Mouse (Mus musculus) 3T3-L1 (cell line): ENCODE measurements around the gene Fanca.
"Not testable (repeated sequence)": the region's sequence is repeated elsewhere in the genome, so short reads cannot be mapped to it uniquely, and the experiment has no call there.

ENCODE experiments used
- DNase-seq: peaks from one replicate; pipeline ENCODE4 v3.0.0-alpha.2; 2015; ENCODE audit warnings: low read depth, low spot score

The Fanca gene

GRCm38 (mm10) chr8:123271901-123272300 lies 46.5 kb downstream of the Fanca start:
- no peak for DNase-seq

DNA sequence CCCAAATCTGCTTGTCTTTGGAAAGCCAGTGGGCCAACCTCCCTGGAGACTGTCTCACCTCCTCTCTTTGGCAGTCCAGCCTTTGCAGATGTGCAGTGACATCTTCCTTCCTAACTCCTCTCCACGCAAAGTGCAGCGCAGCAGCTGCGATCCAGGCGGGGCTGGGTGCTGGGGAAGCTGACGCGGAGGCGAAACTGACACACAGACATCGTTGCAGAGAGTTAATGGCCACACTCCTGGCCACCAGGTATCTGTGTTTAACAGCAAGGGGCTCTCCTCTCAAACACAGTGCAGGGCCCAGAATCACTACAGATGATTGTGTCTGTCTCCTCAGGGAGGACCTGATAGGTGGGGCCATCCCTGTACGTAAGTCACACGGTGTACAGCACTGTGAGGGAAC lies 47.2 kb downstream of the Fanca start:
- no peak for DNase-seq

- DNase-seq = no peak
These were observed 50.3 kb downstream of the Fanca start for GRCm38 (mm10) chr8:123267926-123268656.

GRCm38 (mm10) chr8:123257593-123257992 lies 60.8 kb downstream of the Fanca start:
- DNase-seq = not testable (repeated sequence)

GRCm38 (mm10) chr8:123257114-123257513 lies 61.3 kb downstream of the Fanca start:
- DNase-seq = no peak

GRCm38 (mm10) chr8:123255170-123255569 lies 63.2 kb downstream of the Fanca start:
- peak; percentile 52 for DNase-seq

DNA sequence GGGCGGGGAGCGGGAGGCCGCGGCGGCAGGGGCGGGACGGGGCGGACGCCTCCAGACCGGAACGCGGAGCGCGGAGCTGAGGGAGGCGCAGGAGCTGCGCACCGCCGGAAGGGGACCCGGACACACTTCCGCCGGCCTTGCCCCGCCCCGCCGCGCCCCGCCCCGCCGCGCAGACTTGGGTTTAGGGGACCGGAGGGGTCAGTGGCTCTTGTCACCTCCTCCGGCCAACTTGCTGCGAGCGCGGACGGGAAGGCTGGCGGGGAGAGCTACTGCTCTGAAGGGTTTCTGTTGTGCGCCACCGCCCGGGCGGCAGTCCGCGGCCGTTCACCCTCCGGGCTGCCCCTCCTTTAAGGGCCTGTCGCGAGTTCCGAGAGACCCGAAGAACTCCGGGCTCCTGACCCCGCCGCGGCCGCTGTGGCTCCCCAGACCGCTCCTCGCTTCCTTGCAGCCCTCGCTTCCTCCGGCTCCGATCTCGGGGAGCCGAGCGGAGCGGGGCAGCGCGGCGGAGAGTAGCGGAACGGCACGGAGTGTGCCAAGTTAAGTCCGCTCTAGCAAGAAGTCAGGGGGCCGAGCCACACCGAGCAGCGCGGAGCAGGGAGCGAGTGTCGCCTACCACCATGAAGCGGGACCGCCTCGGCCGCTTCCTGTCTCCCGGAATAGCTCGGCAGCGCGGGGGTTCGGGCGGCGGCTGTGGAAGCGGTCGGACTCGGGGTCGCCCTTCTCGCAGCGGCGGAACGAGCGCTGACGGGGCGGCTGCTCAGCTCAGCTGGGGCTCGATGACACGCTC lies 64.1 kb downstream of the Fanca start, which contains the start of the genes Zfp276 and Vps9d1:
Gene Zfp276 (plus strand): TSS at position 97 of the 787 bp plus-strand sequence.
Gene Vps9d1 (minus strand): TSS at position 250 of the 787 bp plus-strand sequence.
- DNase-seq = peak; percentile 64

- DNase-seq = peak; percentile 19
These were observed 64.8 kb downstream of the Fanca start for GRCm38 (mm10) chr8:123253451-123254098.

- DNase-seq = peak; percentile 49
These were observed 65.5 kb downstream of the Fanca start for GRCm38 (mm10) chr8:123252925-123253324.

DNA sequence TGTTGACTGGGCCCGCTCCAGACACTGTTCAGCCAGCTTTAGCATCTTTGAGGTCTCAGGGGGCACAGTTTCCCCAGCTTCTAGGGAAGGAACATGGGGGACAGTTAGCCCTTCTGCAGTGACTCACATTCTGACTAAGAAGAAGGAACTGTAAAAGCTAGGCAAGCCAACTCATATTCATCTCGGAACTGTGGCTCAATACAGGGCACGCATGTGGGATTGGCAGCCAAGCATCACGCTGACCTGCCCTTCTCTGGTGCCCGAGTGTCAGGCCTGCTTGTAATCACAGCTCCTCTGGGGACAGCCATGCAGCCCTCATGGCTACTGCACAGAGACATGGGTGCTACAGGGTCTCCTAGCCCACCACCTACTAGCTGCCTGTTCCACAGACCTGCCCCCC lies 67.4 kb downstream of the Fanca start:
- DNase-seq = no peak

DNA sequence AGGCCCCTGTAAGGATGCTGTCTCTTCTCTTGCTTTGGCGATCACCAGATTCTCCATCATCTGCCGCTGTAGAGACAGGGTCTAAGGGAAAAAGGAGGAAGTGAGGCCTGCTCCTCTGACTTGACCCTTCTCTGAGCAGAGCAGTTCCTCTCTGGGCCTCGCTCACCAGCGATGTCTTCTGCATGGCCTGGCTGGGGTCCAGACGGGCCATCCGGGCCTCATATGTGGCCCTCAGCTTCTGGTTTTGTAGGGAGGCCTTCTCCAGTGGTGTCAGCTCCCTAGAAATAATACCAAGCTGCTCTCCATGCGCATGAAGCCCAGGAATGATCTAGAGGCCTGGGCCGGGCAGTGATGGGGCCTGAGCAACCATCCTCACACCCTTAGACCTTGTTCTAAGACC lies 69.8 kb downstream of the Fanca start:
- DNase-seq = no peak

DNA sequence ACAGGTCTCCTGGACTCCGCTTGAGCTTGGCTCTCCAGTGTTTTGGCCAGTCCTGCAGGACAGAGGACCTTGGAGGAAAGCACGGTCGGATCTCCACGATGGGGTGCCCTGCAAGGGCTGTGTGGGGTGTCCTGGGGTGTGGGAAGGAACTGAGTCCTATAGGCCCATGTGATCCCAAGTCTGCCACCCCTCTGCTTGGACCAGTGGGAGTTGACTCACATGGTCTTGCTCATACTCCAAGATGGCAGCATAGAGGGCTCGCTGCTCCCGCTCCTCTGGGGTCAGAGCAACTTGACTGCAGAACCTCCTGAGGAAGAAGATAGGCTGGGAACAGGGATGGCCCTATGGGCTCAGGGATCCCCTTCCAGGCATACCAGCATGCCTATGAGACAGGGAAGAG lies 70.6 kb downstream of the Fanca start:
- DNase-seq = no peak

DNA sequence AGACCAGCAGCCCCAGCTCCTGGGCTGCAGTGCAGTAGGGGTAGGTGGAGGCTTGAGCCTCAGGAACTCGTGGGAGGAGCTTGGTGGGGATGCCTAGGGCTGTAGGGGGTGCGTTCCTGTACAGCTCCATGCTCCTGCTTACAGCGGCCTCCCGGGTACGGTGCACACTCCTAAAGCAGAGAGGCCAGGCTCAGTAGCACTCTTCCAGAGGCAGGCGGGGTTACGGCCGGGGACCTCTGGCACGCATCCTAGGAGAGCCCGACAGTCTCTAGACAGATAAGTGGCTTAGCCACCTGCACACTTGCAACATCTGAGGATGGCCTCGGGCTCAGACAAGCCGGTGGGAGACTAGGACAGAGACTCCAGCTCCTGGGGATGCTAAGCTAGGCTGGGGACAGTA lies 72.8 kb downstream of the Fanca start:
- no peak for DNase-seq

- DNase-seq = no peak
These were observed 74.0 kb downstream of the Fanca start for GRCm38 (mm10) chr8:123244382-123244781.

DNA sequence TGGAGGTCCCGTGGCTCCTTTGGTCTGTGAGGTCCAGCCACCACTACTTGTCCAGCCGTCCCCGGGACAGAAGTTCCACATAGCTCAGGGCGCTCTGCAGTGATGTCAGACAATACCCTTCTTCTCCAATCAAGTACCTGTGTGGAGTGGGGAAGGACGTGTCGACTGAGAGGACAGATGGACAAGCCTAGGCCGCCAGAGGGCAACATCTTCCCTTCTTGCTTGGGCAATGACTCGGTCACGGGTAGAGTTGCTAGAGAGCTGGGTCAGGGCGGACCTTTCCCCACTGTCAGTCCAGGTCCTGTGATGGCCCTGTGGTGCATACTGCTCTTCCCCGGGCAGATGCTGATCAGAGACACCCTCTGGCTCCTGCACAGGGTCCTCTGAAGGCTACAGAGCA lies 75.3 kb downstream of the Fanca start:
- DNase-seq = no peak

- no peak for DNase-seq
These were observed 76.1 kb downstream of the Fanca start for GRCm38 (mm10) chr8:123242107-123242923.

DNA sequence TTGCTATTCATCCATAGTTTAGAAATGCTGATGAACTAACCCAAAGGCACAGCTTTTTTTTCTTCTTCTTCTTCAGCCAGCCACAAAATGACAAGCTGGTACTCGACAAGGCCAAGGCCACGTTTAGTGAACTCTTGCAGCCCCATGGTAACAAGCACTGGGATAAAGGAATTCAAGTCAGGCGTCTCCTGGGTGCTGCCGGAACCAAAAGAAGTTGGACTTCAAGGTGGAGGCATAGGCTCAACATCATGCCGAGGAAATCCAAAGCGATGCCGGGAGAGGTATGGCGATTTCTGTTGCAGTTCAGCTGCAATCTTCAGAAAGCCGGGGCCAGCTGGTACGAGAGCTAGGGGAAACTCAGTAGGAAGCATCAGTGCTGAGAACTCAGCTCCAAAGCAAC lies 79.0 kb downstream of the Fanca start:
- DNase-seq = no peak

DNA sequence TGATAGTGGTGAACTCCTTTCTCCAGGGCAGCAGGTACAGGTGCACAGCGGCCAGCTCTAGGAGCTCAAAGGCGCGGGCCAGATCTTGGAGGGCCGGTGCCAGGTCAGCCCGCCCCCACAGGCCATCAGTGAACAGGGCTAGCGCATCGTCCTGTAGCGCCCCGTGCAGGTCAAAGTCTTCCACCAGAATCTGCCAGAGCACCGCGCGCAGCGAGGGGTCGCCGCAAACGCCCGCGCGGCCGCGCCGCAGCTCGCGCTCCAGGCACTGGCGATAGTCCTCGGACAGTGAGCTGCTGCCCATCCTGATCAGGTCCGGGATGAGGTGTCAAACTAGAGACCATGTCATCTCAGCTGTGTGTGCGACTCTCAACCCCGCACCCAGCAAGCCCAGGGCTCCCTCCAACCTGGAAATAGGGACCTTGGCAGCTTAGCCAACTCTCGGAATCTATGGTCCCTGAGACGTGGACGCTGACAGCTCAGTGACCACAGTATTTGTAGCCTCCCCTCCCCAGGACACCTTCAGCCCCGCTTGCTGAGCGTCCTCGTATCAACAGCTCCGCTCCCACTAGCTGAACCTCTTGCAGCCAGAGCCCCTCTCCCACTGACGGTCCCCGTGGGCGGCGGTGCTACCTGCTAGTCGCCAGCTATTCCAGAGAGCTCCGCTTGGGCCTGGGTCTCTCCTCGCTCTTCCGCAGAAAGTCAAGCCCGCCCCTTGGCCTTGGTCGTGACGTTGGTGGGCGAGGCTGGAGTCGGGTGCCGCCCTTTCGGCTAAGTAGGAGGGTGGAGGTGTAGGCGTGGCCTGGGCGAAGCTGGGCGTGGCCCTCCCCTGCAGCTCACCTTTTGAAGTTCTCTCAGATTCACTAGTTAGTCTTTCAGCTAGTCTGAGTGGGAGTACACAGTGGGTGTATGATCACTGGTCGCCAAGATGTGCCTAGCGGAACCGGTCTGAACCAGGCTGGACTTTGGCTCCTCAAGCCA lies 82.6 kb downstream of the Fanca start, which contains the start of gene Spata2l:
Gene Spata2l (minus strand): TSS at position 714 of the 978 bp plus-strand sequence.
- DNase-seq = peak; percentile 78

DNA sequence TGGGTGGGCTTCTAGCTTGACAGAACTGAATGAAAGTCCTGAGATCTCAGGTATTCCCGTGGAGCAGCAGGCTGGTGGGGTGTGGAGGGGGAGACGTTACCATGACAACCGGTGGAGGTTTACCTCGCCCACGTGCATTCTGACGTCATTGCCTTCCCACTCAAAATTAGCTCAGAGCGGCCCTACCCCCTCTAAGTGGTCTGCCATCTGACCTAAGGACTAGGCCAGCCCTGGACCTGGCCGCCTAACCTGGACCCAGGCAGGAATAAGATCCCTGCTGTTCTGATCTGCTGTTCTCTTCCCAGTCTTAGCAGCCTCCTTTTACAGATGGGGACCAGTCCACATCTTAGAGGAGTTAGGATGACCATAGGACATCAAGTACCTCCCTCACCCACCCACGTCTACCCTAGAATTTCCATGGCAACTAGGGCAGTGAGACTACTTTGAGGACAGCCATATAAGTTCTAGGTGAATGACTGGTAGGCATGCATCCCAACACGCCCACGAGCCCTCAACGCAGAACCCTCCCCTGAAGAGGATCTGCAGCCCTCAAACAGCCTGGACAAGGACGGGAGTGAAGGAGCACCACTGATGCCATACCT lies 83.4 kb downstream of the Fanca start:
- DNase-seq = no peak

GRCm38 (mm10) chr8:123233760-123234159 lies 84.6 kb downstream of the Fanca start:
- DNase-seq = no peak
